Mouse (Mus musculus): ENCODE results near the gene Tmem260.
A peak's percentile ranks its signal among the peaks of the same experiment; 100 is the strongest.

GRCm38 (mm10) chr14:48524135-48524534 lies 78.2 kb downstream of the Tmem260 start:
- TF ChIP-seq ZC3H11A (IDR thresholded peaks at IDR 0.05; ENCODE audit: low read depth, low read length) (peak; percentile 23; the same call in 1 of the 2 replicates), TBP (conservative IDR thresholded peaks at IDR 0.05; ENCODE audit: low read depth, low read length) (no peak), CHD2 (IDR thresholded peaks at IDR 0.05; ENCODE audit: low read length) (no peak), MAFK (IDR thresholded peaks at IDR 0.05; ENCODE audit: insufficient replicate concordance, low read length) (no peak), POLR2A (IDR thresholded peaks at IDR 0.05; ENCODE audit: low read depth, low read length) (no peak), EP300 (IDR thresholded peaks at IDR 0.05; ENCODE audit: low read length) (no peak), CTCF (conservative IDR thresholded peaks at IDR 0.05 in 1 of 2, IDR thresholded peaks at IDR 0.05 in 1 of 2; ENCODE audit: low read depth in 2 of 2, low read length in 2 of 2) (peak; percentile 62 to 75), MAX (IDR thresholded peaks at IDR 0.05; ENCODE audit: low read length) (no peak), USF1 (IDR thresholded peaks at IDR 0.05; ENCODE audit: low read depth, low read length) (no peak)

Data from CH12.LX (cell line).